Comparison of ENCODE assay signal across 8 mouse cellular contexts in the genomic region with DNA sequence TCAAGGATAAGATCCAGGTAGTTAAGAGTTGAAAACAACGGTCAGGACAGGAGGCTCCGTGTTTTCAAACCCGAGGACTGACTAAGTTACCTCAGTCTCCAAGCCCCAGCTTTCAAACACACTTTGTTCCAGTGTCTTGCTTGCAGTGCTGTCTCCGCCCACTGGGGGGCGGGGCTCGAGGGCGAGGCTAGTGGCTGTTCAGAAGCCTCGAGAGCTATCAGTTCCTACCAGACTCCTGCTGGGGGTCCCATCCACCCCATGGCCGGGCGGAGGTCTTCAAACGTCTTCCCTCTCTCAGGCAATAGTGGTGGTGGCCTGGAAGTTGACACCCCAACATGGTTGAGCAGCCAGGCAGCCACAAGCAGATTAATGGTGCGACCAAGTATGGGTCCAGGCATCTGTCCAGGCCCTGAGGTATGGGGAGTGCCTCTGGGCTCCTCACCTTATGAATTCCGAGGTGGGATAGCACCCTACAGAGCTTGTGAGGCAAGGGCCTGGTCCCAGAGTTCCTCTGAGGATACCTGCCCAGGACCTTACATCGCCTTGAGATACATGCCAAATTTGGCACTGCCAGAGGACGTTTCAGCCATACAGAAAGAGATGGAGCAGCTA. TPM values are rescaled to one million over a fixed set of nuclear protein-coding genes. Genes with fewer than 3 reads are reported as not detected.
DNase-seq lines count a peak whose midpoint lies in the region; ATAC-seq and TF ChIP-seq lines count a peak whose summit lies in the region.

A gene (plus strand): TSS at position 220 of the 612 bp plus-strand sequence.

- no peaks in the 10 kb centered on the region for H3K9me3 ChIP-seq in kidney, embryonic 14.5 days (ENCODE audit: control insufficient read depth, low read length)
- no peaks in the 10 kb centered on the region for H3K9me3 ChIP-seq in ES-Bruce4 (replicated peaks; ENCODE audit: control insufficient read depth, insufficient read depth, low read length, poor library complexity, severe bottlenecking)
- H3K9me3 ChIP-seq in liver, embryonic 12.5 days (replicated peaks) = no peaks in the 10 kb centered on the region

- DNase-seq in kidney, adult 2 months = no peak
- peak; percentile 15 to 38 for DNase-seq in cerebellum, postnatal 14 days
- DNase-seq in thymus, postnatal 4 days = peak; percentile 63
- DNase-seq in heart, adult 9 months (ENCODE audit: low spot score in 2 of 2) = no peak
- DNase-seq in urinary bladder, postnatal 4 days (ENCODE audit: low spot score in 2 of 2) = no peak

- no peak within 1 kb of the TSS for H3K9ac ChIP-seq in kidney, embryonic 14.5 days (ENCODE audit: low read depth, low read length)
- no peak within 1 kb of the TSS for H3K9ac ChIP-seq in ES-Bruce4 (ENCODE audit: low read depth, poor library complexity, severe bottlenecking)
- no peak within 1 kb of the TSS for H3K9ac ChIP-seq in liver, embryonic 12.5 days

- TF ChIP-seq CTCF in kidney, adult 2 months (conservative IDR thresholded peaks at IDR 0.05; ENCODE audit: insufficient read depth, insufficient read length, low read depth, low read length) = no peak
- TF ChIP-seq CTCF in ES-Bruce4 (IDR thresholded peaks at IDR 0.05; ENCODE audit: low read depth, low read length) = peak; percentile 20

- no peak within 1 kb of the TSS for H3K4me2 ChIP-seq in kidney, embryonic 14.5 days (replicated peaks; ENCODE audit: low read depth, low read length)
- H3K4me2 ChIP-seq in liver, embryonic 12.5 days = peak within 1 kb of the TSS; percentile 25; the same call in 1 of the 2 replicates

- TF ChIP-seq POLR2A in kidney, adult 2 months (IDR thresholded peaks at IDR 0.05; ENCODE audit: low read depth, low read length) = no peak
- no peak for TF ChIP-seq POLR2A in ES-Bruce4 (IDR thresholded peaks at IDR 0.05; ENCODE audit: insufficient read depth, low read length)

- no peaks in the 10 kb centered on the region for H3K4me1 ChIP-seq in kidney, embryonic 14.5 days (ENCODE audit: control insufficient read depth, insufficient read depth, low read length)
- H3K4me1 ChIP-seq in kidney, adult 2 months (ENCODE audit: control insufficient read depth, insufficient read depth, low read length) = no peaks in the 10 kb centered on the region
- H3K4me1 ChIP-seq in ES-Bruce4 (ENCODE audit: control insufficient read depth, insufficient read depth, low read length) = no peaks in the 10 kb centered on the region
- peaks cover 10% of the 10 kb centered on the region for H3K4me1 ChIP-seq in liver, embryonic 12.5 days

- no peaks in the 10 kb centered on the region for H3K27me3 ChIP-seq in kidney, embryonic 14.5 days (ENCODE audit: control insufficient read depth, insufficient read depth, low read length)
- H3K27me3 ChIP-seq in kidney, adult 2 months (replicated peaks; ENCODE audit: control insufficient read depth, insufficient read depth, low read length) = no peaks in the 10 kb centered on the region
- no peaks in the 10 kb centered on the region for H3K27me3 ChIP-seq in ES-Bruce4 (ENCODE audit: control insufficient read depth, insufficient read depth, low read length, poor library complexity, severe bottlenecking)
- no peaks in the 10 kb centered on the region for H3K27me3 ChIP-seq in liver, embryonic 12.5 days (replicated peaks)

- no peak within 1 kb of the TSS for H3K4me3 ChIP-seq in kidney, embryonic 14.5 days (ENCODE audit: low read length)
- H3K4me3 ChIP-seq in kidney, adult 2 months (ENCODE audit: insufficient read depth, low read depth, low read length) = no peak within 1 kb of the TSS
- no peak within 1 kb of the TSS for H3K4me3 ChIP-seq in ES-Bruce4 (ENCODE audit: low read depth, low read length)
- no peak within 1 kb of the TSS for H3K4me3 ChIP-seq in liver, embryonic 12.5 days

- no peak within 1 kb of the TSS for H3K27ac ChIP-seq in kidney, embryonic 14.5 days (ENCODE audit: low read depth, low read length)
- no peak within 1 kb of the TSS for H3K27ac ChIP-seq in kidney, adult 2 months (ENCODE audit: insufficient read depth, low read depth, low read length)
- H3K27ac ChIP-seq in ES-Bruce4 (ENCODE audit: insufficient read depth, low read length) = no peak within 1 kb of the TSS
- no peak within 1 kb of the TSS for H3K27ac ChIP-seq in liver, embryonic 12.5 days

- 53% methylated on average over 15 of the region's 15 CpGs for WGBS in kidney, embryonic 14.5 days
- WGBS in kidney, adult 2 months = 65% methylated on average over 15 of the region's 15 CpGs
- 33% methylated on average over 15 of the region's 15 CpGs for WGBS in liver, embryonic 12.5 days (ENCODE audit: insufficient replicate concordance)

- no peaks in the 10 kb centered on the region for H3K36me3 ChIP-seq in kidney, embryonic 14.5 days (ENCODE audit: control insufficient read depth, insufficient read depth, low read length)
- H3K36me3 ChIP-seq in kidney, adult 2 months (ENCODE audit: control insufficient read depth, insufficient read depth, low read length) = no peaks in the 10 kb centered on the region
- no peaks in the 10 kb centered on the region for H3K36me3 ChIP-seq in ES-Bruce4 (ENCODE audit: control insufficient read depth, insufficient read depth, low read length, poor library complexity, severe bottlenecking)
- H3K36me3 ChIP-seq in liver, embryonic 12.5 days = no peaks in the 10 kb centered on the region

- TF ChIP-seq EP300 in ES-Bruce4 (IDR thresholded peaks at IDR 0.05; ENCODE audit: insufficient read depth, low read depth, low read length) = no peak

- ATAC-seq in kidney, embryonic 14.5 days (ENCODE audit: low FRiP score, low TSS enrichment) = peak; percentile 71
- ATAC-seq in liver, embryonic 12.5 days = peak; percentile 76

RNA-seq across cellular contexts. Expression of the gene that starts here (rescaled TPM):
- 0.96 and 1.1 TPM in 2 replicates for polyA plus RNA-seq in kidney, embryonic 14.5 days (2014; fragmentation: Nextera tagmentation; extraction: Ambion mirVana)
- polyA plus RNA-seq in kidney, adult 2 months (2012; rRNA removed) = 0.16 and 0.28 TPM in 2 replicates
- polyA plus RNA-seq in ES-Bruce4 (2011; ENCODE audit: insufficient read depth, insufficient read length, low read depth, missing spikeins) = 0.96 and 1.3 TPM in 2 replicates
- polyA plus RNA-seq in liver, embryonic 12.5 days (2016; fragmentation: Nextera tagmentation; extraction: Ambion mirVana) = 0.54 and 0.71 TPM in 2 replicates

Comparison
In these comparisons a context has a peak if more than half of its experiments do, and no peak if none do; other contexts are left out.
1. Peak in ATAC-seq and H3K4me2 ChIP-seq in liver, embryonic 12.5 days; RNA of the gene not detected or under 1 TPM.
2. DNase-seq: peak in cerebellum, postnatal 14 days (2 of 2) and thymus, postnatal 4 days (single experiment); none in kidney, adult 2 months (single experiment), heart, adult 9 months (0 of 2) and urinary bladder, postnatal 4 days (0 of 2).